Mouse (Mus musculus) R1 (cell line): ENCODE data around the gene 1700123O20Rik.

Experiments used
- DNase-seq: peaks from one replicate; pipeline ENCODE4 v3.0.0-alpha.2; 2018; ENCODE audit warnings: low read depth, low spot score

Gene 1700123O20Rik

DNA sequence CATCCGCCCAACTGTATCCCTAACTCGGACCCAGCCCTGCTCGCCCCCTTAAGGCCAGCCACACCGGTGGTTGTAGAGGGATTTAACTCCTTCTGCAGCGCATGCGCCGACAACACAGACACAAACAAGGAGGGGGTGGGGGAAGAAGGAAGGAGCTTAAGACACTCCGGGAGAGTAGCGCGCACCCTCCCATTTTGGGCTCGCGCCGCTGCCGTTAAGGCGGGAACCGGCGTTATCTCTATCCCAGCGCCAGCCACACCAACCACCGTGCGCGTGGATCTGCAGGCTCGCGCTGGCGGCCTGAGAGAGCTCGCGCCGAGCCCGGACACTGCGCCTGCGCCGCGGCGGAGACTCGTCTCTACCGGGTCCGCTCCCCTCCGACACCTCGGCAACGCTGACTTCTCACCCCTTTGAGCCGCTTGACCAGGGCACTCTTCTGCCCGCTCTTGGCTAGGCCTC lies at the start of gene 1700123O20Rik:
Gene 1700123O20Rik, plus strand, starts transcription at position 154 of the 459 bp plus-strand sequence.
- DNase-seq: peak; percentile 97

DNA sequence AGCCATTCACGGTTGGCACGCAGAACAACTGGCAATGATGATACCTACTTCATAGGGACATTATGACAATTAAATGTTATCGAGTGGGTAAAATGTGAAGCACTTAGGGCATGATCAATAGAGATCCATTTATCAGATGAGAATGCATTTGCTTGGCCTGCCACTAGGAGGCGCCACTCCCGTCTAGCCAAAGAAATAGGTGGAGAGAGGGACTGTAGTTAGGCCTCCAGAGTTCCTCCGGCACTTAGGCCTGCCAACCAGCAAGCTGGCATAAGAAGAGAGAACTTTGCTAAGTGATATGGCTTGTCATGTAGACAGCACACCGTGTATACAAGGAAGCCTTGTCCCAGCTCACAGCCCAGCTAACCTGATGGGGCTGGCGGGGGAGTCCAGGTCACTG lies 49.1 kb upstream of the 1700123O20Rik start:
- peak; percentile 75 for DNase-seq

DNA sequence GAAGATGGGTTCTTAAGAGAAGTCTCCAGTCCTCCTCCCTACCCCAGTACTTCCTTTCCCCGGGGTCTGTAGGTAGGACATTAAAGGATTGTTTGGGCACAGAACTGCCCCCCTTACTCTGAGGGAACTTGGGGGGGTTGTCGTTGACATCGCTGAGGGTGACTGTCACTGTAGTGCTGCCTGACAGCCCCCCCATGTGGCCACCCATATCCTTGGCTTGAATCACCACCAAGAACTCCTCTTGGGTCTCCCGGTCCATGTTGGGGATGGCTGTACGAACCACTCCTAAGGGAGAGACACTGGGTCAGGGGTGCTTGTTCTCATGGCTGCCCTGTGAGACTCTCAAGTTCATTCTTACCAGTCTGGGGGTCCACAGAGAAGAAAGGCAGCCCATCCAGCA lies 47.8 kb upstream of the 1700123O20Rik start:
- no peak for DNase-seq

DNA sequence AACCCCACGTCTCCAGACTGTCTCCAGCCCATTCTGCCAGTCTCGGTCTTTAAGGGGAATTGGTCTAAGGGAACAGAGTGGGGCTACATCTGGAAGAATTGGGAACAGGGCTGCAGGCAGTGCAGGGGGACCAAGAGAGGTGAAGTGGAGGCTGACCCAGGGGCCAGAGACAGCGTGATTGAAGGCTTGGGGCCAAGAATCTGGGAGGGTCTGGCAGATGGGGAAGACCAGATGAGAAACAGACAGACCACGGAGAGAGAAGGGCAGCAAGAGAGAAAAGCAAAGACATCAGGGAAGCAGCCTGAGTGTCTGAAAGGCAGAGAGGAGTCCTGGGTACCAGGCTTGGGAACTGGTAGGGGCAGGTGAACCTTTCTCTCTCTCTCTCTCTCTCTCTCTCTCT lies 45.9 kb upstream of the 1700123O20Rik start:
- DNase-seq: no peak

DNA sequence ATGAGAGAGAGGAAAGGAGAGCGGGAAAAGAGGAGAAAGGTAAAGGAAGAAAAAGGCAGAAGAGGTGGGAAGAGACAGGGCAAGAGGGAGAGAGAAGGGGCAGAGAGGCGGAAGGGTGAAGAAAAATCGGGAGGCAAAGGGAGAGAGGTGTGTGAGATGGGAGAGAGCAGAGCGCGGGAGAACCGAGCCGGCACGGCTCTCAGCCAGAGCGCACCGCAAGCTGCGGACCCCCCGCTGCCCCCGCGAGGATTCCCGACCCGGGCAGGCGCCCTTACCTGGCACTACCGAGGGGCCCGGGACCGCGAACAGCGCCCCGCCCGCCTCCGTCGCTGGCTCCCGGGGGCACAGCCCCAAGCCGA lies 45.1 kb upstream of the 1700123O20Rik start, which contains the start of gene Gm17606:
Gene Gm17606, plus strand, starts transcription at position 7 of the 359 bp plus-strand sequence.
- DNase-seq: no peak

DNA sequence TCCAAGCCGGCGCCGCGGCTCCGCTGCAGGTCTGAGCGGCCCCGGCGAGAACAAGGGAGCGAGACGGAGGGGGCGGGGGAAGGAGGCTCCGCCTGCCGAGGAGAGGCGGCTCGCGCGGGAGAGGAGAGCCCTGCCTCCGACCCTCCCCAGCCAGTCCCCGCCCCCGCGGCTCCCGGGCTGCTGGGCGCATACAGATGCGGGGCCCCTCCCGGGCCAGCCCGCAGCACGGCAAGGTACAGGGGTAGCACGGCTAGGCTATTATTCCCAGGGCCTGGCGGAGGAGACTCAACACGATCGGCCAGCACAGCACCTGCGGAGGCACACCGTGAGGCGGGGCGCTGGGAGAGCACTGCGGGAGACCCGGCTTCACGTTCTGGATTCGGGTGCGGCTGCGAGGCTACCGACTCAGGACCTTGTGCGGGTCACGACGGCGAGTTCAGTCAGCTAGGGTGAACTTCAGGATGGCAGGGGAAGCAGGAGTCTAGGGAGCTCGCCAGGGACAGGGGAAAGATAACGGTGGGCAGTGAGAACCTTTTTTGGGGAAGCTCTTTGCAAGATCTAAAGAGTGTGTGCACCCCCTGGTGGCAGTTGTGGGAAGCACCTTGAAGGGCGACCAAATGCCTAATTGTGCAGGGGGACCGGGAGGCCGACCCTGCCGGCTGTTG lies 44.6 kb upstream of the 1700123O20Rik start, which contains the start of gene Cdh24:
Gene Cdh24, minus strand, starts transcription at position 60 of the 665 bp plus-strand sequence.
- DNase-seq: peak; percentile 89

GRCm38 (mm10) chr14:54642224-54642944 lies 43.6 kb upstream of the 1700123O20Rik start:
- no peak for DNase-seq

- no peak for DNase-seq
These were observed 43.0 kb upstream of the 1700123O20Rik start for GRCm38 (mm10) chr14:54643011-54643410.

DNA sequence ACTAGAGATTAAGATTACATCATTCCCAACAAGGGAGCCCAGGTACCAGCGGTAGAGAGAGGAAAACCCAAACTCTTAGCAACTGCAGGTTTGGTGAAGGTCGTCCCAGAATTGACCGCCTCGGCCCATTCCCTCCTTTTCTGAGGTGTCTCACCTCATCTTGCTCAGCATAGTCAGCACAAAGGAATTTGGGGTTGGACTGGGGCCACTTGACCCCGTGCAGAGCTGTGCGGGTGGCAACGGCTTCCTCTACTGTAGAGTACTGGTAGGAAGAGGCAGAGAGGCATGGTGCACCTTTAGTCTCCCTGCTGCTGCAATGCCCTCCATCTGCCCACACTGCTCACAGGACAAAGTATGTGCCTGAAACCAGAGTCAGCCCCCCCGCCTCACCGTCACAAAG lies 41.7 kb upstream of the 1700123O20Rik start:
- DNase-seq: peak; percentile 39

DNA sequence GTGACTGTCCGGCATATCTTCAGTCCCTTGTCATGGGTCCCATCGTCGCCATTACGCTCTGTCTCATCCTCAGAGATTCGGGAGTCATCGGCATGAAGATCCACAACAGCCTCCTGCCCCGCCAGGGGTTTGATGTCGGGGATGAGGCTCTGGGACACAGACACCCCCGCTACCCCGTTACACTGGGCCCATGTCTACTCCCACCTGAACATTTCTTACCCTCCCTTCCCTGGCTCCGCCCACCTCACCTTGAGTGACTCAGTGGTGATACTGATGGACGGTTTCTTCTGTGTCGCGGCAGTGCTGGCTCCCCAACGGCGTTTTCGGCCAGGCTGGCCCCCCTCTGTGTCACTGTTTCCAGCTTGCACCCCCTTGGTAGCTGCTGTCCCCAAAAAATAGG lies 39.6 kb upstream of the 1700123O20Rik start:
- DNase-seq: no peak

- no peak for DNase-seq
These were observed 38.9 kb upstream of the 1700123O20Rik start for GRCm38 (mm10) chr14:54646898-54647636.

- no peak for DNase-seq
These were observed 38.1 kb upstream of the 1700123O20Rik start for GRCm38 (mm10) chr14:54647900-54648299.

GRCm38 (mm10) chr14:54650621-54651454 lies 35.2 kb upstream of the 1700123O20Rik start:
- DNase-seq: peak; percentile 96

GRCm38 (mm10) chr14:54651556-54651955 lies 34.5 kb upstream of the 1700123O20Rik start:
- DNase-seq: peak; percentile 18

DNA sequence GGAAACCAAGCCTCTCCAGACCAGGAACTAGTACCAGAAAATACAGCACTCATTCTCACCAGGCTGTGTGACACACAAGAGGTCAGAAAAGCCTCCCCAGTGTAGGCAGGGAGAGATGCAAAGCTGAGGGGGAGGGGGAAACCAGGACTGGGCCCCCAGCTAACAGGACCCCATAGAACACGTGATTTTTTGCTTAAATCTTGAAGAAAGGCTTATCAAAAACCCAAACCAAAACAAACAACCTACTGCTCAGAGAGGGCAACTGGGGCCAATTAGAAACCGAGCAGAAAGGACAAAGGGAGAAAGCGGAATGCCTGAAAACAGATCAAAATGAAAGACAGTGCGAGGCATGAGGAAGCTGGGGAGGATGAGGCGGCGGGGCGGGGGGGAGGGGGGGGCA lies 33.2 kb upstream of the 1700123O20Rik start:
- DNase-seq: peak; percentile 33

DNA sequence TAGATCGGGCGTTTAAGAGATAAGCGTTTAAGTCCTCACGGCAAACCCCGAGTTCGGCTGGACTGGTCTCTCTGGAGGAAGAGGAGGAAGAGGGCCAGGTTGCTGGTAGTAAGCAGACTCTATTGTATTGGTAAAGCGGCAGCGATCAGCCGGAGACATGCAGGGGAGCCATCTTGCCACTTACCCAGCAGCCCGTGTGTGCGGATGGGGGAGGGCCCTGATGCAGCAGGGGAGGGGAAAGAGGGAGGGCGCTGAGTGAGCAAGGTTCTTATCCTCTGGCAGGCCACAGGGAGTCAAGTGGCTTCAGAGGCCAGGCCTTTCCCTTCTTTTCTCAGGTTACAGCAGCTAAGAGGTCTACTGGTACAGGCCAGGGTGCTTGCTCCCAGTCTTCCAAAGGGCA lies 32.5 kb upstream of the 1700123O20Rik start:
- peak; percentile 93 for DNase-seq

DNA sequence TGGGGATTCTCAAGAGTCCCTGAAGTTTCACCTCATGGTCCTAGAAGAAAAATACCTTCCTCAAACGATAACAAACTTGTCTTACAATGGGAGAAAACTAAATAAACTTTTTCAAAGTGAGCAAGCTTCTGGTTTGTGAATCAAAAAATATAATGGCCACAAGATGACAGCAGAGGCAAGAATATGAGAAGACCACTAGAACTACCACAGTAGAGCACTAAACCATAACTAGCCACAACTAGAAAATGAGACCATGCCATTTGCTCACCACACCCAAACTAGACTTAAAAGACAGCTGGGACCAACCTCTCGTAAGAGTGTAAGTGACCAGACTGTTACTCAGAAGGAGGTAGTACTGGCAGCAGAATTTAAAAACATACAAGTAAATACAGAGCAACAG lies 26.0 kb upstream of the 1700123O20Rik start:
- peak; percentile 66 for DNase-seq

DNA sequence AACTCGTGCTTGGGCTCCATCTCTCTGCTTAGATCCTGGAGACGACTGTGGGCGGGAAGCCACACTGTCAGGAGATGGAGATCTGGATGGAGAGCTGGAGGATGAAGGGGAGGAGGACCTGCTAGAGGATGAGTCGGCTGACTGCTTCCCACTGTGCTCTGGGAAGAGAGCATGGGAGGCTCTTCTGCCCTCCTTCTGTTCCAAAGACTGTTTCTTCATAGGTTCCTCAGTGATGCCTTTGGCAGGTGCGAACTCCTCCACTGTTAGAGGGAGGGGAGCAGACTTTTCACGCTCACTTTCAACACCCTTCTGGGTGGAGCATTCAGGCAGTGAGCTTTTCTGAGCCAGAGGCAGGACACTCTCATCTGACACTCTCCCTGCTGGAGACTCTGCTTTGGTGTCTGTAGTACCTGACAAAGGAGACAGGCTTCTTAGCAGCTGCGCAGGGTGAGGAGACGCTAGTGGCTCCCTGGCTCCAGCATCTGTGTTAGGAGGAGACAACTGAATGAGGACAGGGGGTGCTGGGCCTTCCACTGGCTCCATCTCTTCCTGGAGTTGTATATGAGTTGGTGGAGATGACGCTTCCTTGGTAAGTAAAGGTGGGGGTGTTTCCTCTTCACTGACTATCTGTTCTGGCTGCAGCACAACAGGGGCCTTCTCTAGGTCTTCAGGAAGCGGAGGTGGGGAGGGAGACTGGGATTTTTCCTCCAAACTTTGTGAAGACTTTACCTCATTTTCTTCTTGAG lies 21.4 kb upstream of the 1700123O20Rik start:
- DNase-seq: no peak

DNA sequence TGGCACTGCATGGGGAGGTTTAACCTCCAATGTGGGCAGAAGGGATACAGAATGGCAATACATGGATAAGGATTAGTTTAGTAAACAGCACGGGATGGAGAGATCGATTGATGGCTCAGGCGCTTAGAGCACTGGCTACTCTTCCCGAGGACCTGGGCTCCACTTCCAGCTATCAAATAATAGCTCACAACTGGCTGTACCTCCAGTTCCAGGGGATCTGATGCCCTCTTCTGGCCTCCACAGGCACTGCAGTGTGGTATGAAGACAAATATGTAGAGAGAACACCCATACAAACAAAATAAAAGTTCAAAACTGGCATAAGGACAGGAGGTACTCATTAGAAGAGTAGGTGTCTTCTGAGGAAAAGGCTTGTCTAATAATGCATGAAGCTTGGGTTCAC lies 16.6 kb upstream of the 1700123O20Rik start:
- peak; percentile 63 for DNase-seq

GRCm38 (mm10) chr14:54674317-54674716 lies 11.7 kb upstream of the 1700123O20Rik start:
- no peak for DNase-seq

- no peak for DNase-seq
These were observed 9.7 kb upstream of the 1700123O20Rik start for GRCm38 (mm10) chr14:54676290-54676689.
